Mouse (Mus musculus) right cerebral cortex, postnatal 14 days (tissue): ENCODE data around the gene Phf21a.
A peak's percentile ranks its signal among the peaks of the same experiment; 100 is the strongest.
"Not testable (repeated sequence)": the region's sequence is repeated elsewhere in the genome, so short reads cannot be mapped to it uniquely, and the experiment has no call there.

Source experiments
- DNase-seq: peaks from one replicate; pipeline ENCODE4 v3.0.0; 2022

Phf21a gene

GRCm38 (mm10) chr2:92386821-92387570 lies 294.1 kb downstream of the Phf21a start:
- DNase-seq: no peak

- DNase-seq: no peak
Measured at GRCm38 (mm10) chr2:92387646-92388045, 294.7 kb downstream of the Phf21a start.

DNA sequence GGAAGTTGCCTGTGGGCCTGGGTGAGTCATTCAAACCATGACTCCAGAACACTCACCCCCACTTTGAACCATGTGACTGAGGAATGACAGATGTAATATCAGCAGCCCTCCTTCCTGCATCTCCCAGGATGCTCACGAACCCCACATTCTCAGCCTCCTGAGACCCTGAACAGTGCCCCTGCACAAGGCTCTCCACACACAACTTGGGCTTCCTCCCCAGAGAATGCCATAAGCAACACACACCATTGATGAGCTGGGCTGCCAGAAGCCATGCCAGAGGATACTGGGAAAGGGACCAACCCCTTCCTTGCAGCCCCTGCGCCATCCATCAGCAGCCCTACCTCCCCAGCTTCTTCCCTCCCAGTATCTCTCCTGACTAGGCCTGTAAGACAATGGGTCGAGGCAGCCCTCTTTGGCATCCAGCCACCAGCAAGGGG lies 295.2 kb downstream of the Phf21a start:
- DNase-seq: peak; percentile 37

DNA sequence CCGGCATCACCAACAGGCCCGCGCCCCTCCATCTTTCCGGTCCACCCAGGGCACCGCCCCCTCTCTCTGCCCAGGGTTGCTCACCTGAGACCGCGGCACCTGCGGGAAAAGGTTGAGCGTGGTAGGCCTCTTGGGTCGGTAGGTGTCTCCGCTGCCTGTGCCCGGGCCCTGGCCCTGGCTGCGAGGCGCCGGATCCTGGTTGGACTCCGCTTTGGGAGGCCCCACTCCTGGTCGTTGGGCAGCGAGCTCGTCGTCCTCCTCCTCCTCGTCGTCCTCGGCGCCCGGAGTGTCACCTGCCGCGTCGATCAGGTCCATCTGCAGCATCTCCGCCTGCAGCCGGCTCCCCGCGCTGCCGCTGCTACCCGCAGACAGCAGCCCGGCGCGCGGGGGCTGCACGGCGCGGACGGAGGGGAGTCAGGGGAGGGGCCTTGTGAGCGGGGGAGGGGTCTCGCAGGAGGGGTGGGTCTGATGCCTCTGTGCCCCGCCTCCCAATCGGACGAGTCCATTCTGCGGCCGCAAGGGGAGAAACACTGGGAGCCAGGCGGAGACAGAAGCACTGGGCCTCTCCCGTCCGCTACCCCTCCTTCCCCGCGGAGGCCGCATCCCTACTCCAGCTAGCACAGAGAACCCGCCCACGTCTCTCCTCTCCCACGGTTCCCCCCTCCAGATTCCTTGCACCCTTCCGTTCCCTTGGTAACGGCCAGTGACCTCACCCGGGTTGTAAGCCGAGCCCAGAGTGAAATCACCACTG lies 296.1 kb downstream of the Phf21a start:
- DNase-seq: peak; percentile 90

GRCm38 (mm10) chr2:92389645-92390044 lies 296.7 kb downstream of the Phf21a start:
- DNase-seq: no peak

DNA sequence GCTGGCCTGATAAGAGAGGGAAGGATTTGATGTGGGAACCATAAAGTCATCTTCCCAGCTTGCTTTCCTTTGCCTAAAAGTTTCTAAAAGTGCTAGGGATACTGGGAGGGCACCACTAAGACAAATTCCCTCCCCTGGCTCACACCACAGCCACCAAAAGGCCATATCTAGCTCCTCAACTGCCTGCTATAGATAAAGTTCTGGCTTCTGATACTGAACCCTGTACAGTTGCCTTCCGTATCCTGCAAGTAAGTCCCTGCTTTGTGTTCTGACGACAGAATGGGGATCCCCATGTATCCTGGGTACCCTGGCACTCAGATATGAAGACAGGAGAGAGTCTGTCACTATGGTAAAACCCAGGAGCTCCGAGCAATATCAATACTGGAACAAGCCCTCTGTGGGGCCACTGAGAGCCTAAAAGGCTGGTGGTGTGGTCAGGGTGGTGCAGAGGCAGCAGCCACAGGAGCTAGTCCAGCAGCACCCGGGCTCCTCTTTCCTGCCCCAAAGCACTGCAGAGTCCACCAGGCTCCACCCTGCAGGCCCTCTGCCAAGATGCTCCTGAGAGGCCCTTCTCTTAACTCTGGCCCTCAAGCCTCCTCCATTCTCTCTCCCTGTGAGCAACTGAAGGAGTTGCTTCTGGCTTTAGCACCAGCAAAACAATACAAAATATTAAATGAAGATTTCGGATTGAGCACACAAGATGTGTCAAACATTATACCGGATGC lies 297.5 kb downstream of the Phf21a start:
- no peak for DNase-seq

DNA sequence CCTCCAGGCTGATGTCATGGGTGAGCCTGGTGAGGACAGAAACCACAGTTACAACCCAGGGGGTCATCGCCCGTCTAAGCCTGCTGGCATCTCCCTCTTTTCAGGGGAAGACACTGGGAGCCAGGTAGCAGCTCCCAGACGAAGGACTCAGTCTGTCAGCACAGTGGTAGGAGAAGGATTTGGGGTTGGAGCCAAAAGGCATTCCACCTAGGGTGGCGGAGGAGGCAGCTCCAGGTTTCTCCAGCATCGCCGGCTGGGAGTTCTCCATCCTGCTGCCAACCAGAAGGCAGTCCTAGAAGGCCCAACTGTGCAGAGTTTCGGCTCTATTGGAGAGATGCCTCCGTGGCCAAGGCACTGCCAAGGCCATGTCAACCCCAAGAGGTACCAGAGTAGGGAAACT lies 298.2 kb downstream of the Phf21a start:
- DNase-seq: peak; percentile 40

- no peak for DNase-seq
Measured at GRCm38 (mm10) chr2:92391703-92392317, 298.9 kb downstream of the Phf21a start.

GRCm38 (mm10) chr2:92392318-92393264 lies 299.7 kb downstream of the Phf21a start:
- no peak for DNase-seq

DNA sequence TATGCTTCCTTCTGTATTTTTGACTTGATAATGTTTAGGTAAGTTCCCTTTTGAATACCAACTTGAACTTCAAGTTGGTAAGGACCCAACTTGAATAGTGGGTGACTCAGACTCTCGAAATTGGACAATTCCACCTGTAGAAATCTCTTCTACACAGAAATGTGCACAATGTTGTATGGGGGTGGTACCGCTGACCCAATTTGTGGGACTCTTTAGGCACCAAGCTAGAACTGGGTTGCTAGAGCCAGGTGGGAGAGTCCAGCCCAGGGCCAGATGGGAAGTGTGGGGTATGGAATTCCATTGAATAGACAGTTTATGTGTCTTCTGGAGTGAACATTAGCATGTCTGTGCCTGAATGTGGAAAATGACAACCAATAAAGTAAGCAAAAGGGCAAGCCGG lies 302.6 kb downstream of the Phf21a start:
- DNase-seq: no peak

- DNase-seq: no peak
Measured at GRCm38 (mm10) chr2:92397436-92397835, 304.5 kb downstream of the Phf21a start.

DNA sequence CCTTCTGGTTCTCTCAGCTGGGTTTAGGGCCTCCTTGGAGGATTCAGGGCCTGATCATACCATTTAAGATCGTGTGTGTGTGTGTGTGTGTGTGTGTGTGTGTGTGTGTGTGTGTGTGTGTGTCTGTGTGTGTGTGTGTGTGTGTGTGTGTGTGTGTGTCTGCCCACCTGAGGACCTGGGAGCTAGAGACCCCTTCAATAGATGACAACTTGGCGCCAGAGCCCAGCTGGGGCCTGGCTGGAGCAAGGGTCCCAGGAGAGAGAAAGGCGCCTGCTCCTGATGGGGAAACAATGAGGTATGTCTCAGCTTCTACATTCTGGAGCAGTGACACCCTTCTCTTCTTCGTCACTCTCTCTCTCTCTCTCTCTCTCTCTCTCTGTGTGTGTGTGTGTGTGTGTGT lies 307.0 kb downstream of the Phf21a start:
- DNase-seq: not testable (repeated sequence)

DNA sequence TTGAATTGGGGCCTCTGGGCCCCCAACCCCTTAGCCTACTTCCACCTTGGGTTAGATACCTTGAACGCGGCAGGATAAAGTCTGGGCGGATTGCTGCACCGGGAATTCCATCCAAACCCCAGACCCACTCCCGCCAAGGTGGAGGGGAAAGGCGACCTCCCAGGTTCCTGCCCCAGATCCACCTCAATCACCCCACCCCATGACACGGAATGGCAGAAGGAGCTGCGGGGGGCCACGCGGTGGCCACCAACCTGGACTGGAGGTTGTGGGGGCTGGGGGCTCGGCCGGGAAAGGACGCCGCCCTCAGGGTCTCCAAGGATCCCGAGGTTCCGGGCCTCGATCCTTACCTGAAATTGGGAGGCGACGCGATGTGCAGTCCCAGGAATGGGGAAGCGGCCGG lies 307.8 kb downstream of the Phf21a start:
- DNase-seq: no peak

GRCm38 (mm10) chr2:92401091-92401561 lies 308.2 kb downstream of the Phf21a start, which contains the start of gene Mapk8ip1:
Mapk8ip1 (minus strand) TSS chr2:92401263.
- peak; percentile 52 for DNase-seq

GRCm38 (mm10) chr2:92402591-92403326 lies 309.8 kb downstream of the Phf21a start:
- DNase-seq: no peak

DNA sequence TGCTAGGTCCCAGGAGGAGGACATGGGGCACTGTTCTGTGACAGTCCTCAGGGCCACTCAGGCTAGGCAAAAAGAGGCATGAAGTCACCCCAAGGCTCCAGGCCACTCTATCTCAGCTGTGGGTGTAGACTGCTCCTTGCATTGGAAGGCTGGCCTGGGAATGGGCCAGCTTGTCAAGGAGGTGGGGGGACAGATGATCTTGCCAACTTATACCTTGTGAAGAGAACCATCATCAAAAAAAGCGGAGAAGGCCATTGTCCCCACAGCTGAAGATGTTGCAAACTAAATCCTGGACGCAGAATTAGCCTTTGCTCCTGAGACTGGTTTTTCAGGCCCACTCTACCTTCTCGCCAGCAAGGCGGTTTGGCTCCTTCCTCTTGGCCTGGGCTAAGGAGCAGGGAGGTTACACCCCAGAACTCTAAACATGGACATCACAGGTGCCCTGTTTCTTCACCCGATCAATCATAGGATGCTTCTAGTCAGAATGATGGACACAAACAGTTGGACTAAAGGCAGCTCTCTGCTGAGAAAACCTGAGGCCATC lies 310.9 kb downstream of the Phf21a start:
- DNase-seq: no peak

GRCm38 (mm10) chr2:92404737-92405136 lies 311.8 kb downstream of the Phf21a start:
- DNase-seq: no peak

GRCm38 (mm10) chr2:92405687-92406086 lies 312.8 kb downstream of the Phf21a start:
- DNase-seq: no peak

- no peak for DNase-seq
Measured at GRCm38 (mm10) chr2:92408309-92409045, 315.6 kb downstream of the Phf21a start.

DNA sequence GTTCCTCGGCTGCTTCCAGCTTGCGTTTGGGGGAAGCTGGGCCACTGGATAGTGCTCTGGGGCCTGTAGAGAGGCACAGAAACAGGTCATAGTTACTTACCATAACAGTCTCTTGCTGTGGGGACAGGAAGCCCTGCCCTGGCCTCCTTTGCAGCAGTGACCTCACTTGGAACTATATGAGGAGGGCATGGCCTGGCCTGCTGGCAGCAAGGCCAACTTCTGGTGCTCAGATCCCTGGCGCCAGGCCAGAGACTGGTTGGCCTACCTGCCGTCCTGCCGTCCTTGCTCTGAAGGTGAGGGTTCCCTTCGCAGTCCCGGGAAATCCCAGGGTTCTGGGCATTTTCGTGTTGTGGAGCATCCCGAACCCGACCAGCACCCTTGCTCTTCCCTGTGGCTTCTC lies 318.8 kb downstream of the Phf21a start:
- no peak for DNase-seq
